Mouse (Mus musculus) cerebellum, postnatal 14 days (tissue): ENCODE measurements around the gene Scap.
"Not testable (repeated sequence)": the region's sequence is repeated elsewhere in the genome, so short reads cannot be mapped to it uniquely, and the experiment has no call there.

Experiments
- DNase-seq, 2 experiments: peaks; one replicate each; pipeline ENCODE4 v3.0.0; 2021; ENCODE audit warnings: mixed read lengths in 2 of 2

Gene Scap

GRCm38 (mm10) chr9:110388011-110388410 is 54.9 kb downstream of the Scap start:
- no peak for DNase-seq

GRCm38 (mm10) chr9:110390843-110391242 is 57.8 kb downstream of the Scap start:
- no peak for DNase-seq

GRCm38 (mm10) chr9:110393295-110393694 is 60.2 kb downstream of the Scap start:
- DNase-seq: peak in 1 of 2 experiments; percentile 42

GRCm38 (mm10) chr9:110400650-110401049 is 67.6 kb downstream of the Scap start:
- no peak for DNase-seq

GRCm38 (mm10) chr9:110402731-110403130 is 69.6 kb downstream of the Scap start:
- DNase-seq: no peak

- DNase-seq: not testable (repeated sequence)
These were observed 70.2 kb downstream of the Scap start for GRCm38 (mm10) chr9:110403240-110403639.

- DNase-seq: no peak
These were observed 74.4 kb downstream of the Scap start for GRCm38 (mm10) chr9:110407311-110408098.

- peak; percentile 97 for DNase-seq
These were observed 75.1 kb downstream of the Scap start, which contains the start of gene Ptpn23 for GRCm38 (mm10) chr9:110408099-110408773. TSS of gene Ptpn23 (minus strand) at chr9:110408213.

GRCm38 (mm10) chr9:110410908-110411887 is 78.1 kb downstream of the Scap start:
- peak; percentile 77 to 86 for DNase-seq

GRCm38 (mm10) chr9:110412926-110413325 is 79.8 kb downstream of the Scap start:
- DNase-seq: peak in 1 of 2 experiments; percentile 24

- peak; percentile 65 to 75 for DNase-seq
These were observed 80.7 kb downstream of the Scap start for GRCm38 (mm10) chr9:110413785-110414184.

- no peak for DNase-seq
These were observed 86.5 kb downstream of the Scap start, which contains the start of gene Ngp for GRCm38 (mm10) chr9:110419511-110420112. TSS of gene Ngp (plus strand) at chr9:110419747.

GRCm38 (mm10) chr9:110431241-110431640 is 98.2 kb downstream of the Scap start:
- no peak for DNase-seq

GRCm38 (mm10) chr9:110433045-110433444 is 100.0 kb downstream of the Scap start:
- DNase-seq: no peak
